In the genomic region with DNA sequence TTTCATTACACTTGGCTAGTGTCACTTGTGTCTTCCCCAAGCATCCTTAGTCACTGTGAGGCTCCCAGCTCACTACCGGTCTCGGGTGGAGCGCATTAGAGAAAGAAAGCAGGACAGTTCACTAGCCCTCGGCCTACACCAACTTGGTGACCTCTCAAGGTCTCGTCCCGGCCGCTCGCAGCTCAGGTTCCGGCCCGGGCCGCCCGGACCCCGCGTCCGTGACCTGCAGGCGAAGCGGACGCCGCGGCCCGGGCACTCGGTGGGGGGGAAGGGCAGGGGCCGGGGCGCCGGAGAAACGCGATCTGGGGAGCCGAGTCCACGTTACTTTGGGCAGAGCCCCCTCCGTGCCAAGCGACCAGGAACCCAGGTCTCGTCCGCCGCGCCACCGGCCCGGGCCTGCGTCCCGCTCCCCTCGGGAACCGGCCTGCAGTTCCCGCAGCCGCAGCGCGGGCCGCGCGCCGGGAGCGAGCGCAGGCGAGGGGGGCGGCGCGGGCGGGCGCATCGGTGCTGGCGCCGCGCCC, we compare ENCODE assay signal across 9 mouse cellular contexts. TPM values are rescaled to one million over a fixed set of nuclear protein-coding genes. Genes with fewer than 3 reads are reported as not detected.
A peak's percentile ranks its signal among the peaks of the same experiment; 100 is the strongest.
DNase-seq lines count a peak whose midpoint lies in the region; ATAC-seq lines count a peak whose summit lies in the region.
"Had no signal": no experiment of that assay in that cellular context is flagged by ENCODE, and none has a peak within 500 bp of the region (broad histone marks: within the 10 kb centered on the region; RNA-seq: fewer than 3 reads in every experiment).

No protein-coding gene starts in this region.

- H3K27me3 ChIP-seq in intestine, embryonic 16.5 days (replicated peaks; ENCODE audit: control insufficient read depth, insufficient read depth, low read length), result no peaks in the 10 kb centered on the region
- H3K27me3 ChIP-seq in midbrain, embryonic 14.5 days (ENCODE audit: control insufficient read depth, insufficient read depth, low read length), result no peaks in the 10 kb centered on the region
- H3K27me3 ChIP-seq in stomach, embryonic 15.5 days (replicated peaks), result no peaks in the 10 kb centered on the region

- H3K4me3 ChIP-seq in intestine, embryonic 16.5 days (ENCODE audit: low read length), result peak overlapping the region; percentile 97
- peak overlapping the region; percentile 98 for H3K4me3 ChIP-seq in midbrain, embryonic 14.5 days (replicated peaks; ENCODE audit: low read depth, low read length)
- peak overlapping the region; percentile 71 for H3K4me3 ChIP-seq in stomach, embryonic 15.5 days (replicated peaks)

- peak overlapping the region; percentile 99 for H3K9ac ChIP-seq in intestine, embryonic 16.5 days (ENCODE audit: low read depth, low read length)
- H3K9ac ChIP-seq in midbrain, embryonic 14.5 days (replicated peaks; ENCODE audit: low read length), result peak overlapping the region; percentile 94
- H3K9ac ChIP-seq in stomach, embryonic 15.5 days, result peak overlapping the region; percentile 79

- under 1% methylated on average over 57 of the region's 61 CpGs for WGBS in intestine, embryonic 16.5 days
- under 1% methylated on average over 54 of the region's 61 CpGs for WGBS in midbrain, embryonic 14.5 days
- WGBS in stomach, embryonic 15.5 days, result under 1% methylated on average over 60 of the region's 61 CpGs

- ATAC-seq in intestine, embryonic 16.5 days, result peak; percentile 50
- no peak; the same call in none of the 2 replicates for ATAC-seq in midbrain, embryonic 14.5 days (ENCODE audit: low FRiP score, low TSS enrichment)
- peak; percentile 3; the same call in 1 of the 2 replicates for ATAC-seq in stomach, embryonic 15.5 days (ENCODE audit: insufficient read depth, low FRiP score, low read depth)

- H3K4me1 ChIP-seq in intestine, embryonic 16.5 days (ENCODE audit: control insufficient read depth, insufficient read depth, low read length), result peaks cover 18% of the 10 kb centered on the region
- H3K4me1 ChIP-seq in midbrain, embryonic 14.5 days (ENCODE audit: control insufficient read depth, insufficient read depth, low read length), result peaks cover 8% of the 10 kb centered on the region
- peaks cover 12% of the 10 kb centered on the region for H3K4me1 ChIP-seq in stomach, embryonic 15.5 days

- H3K4me2 ChIP-seq in intestine, embryonic 16.5 days (ENCODE audit: low read depth, low read length), result peak overlapping the region; percentile 85
- peak overlapping the region; percentile 86 for H3K4me2 ChIP-seq in midbrain, embryonic 14.5 days (ENCODE audit: low read length)
- peak overlapping the region; percentile 63 for H3K4me2 ChIP-seq in stomach, embryonic 15.5 days

- DNase-seq in 3T3-L1 (ENCODE audit: low read depth, low spot score) (peak; percentile 57), liver (peak; percentile 62)
- DNase-seq in Muller cell, postnatal 12 days (ENCODE audit: inconsistent ontology term), result peak; percentile 70
- DNase-seq in embryo, embryonic 9.5 days (ENCODE audit: extremely low spot score), result peak; percentile 77
- peak; percentile 53 to 60 for DNase-seq in gastrocnemius, postnatal 4 days (ENCODE audit: low spot score in 2 of 2)
- peak; percentile 60 for DNase-seq in midbrain, embryonic 14.5 days

- H3K36me3 ChIP-seq in intestine, embryonic 16.5 days (ENCODE audit: control insufficient read depth, insufficient read depth, low read length), result 0 out of 2 replicates have a peak, but pooled peaks cover 2% of the 10 kb centered on the region
- no peaks in the 10 kb centered on the region for H3K36me3 ChIP-seq in midbrain, embryonic 14.5 days (ENCODE audit: control insufficient read depth, insufficient read depth, low read length)
- no peaks in the 10 kb centered on the region for H3K36me3 ChIP-seq in stomach, embryonic 15.5 days

- H3K27ac ChIP-seq in intestine, embryonic 16.5 days (ENCODE audit: low read length), result peak overlapping the region; percentile 94
- H3K27ac ChIP-seq in midbrain, embryonic 14.5 days (replicated peaks; ENCODE audit: low read depth, low read length), result peak overlapping the region; percentile 90
- peak overlapping the region; percentile 87 for H3K27ac ChIP-seq in stomach, embryonic 15.5 days

- no peaks in the 10 kb centered on the region for H3K9me3 ChIP-seq in intestine, embryonic 16.5 days (ENCODE audit: control insufficient read depth, low read length)
- H3K9me3 ChIP-seq in midbrain, embryonic 14.5 days (ENCODE audit: control insufficient read depth, low read length), result no peaks in the 10 kb centered on the region
- no peaks in the 10 kb centered on the region for H3K9me3 ChIP-seq in stomach, embryonic 15.5 days

RNA-seq across cellular contexts. Expression of a gene that starts 0.3 kb away (rescaled TPM):
- total RNA-seq in gastrocnemius, postnatal 4 days (2021), result 1 to 10 TPM; 7.8 to 8.6 TPM
- 12.2 and 13.1 TPM in 2 replicates for polyA plus RNA-seq in intestine, embryonic 16.5 days (2015; fragmentation: Nextera tagmentation; extraction: Ambion mirVana)
- 8.8 and 13.9 TPM in 2 replicates for polyA plus RNA-seq in midbrain, embryonic 14.5 days (2014; fragmentation: Nextera tagmentation; extraction: Ambion mirVana)
- 15.9 and 18.0 TPM in 2 replicates for polyA plus RNA-seq in stomach, embryonic 15.5 days (2015; fragmentation: Nextera tagmentation; extraction: Ambion mirVana)

RNA-seq across cellular contexts. Expression of a gene that starts 56.2 kb away (rescaled TPM):
- not detected for total RNA-seq in gastrocnemius, postnatal 4 days (2021)
- polyA plus RNA-seq in intestine, embryonic 16.5 days (2015; fragmentation: Nextera tagmentation; extraction: Ambion mirVana), result 0.05 and 0.10 TPM in 2 replicates
- not detected in 2 replicates for polyA plus RNA-seq in midbrain, embryonic 14.5 days (2014; fragmentation: Nextera tagmentation; extraction: Ambion mirVana)
- 0.28 TPM in 2 replicates for polyA plus RNA-seq in stomach, embryonic 15.5 days (2015; fragmentation: Nextera tagmentation; extraction: Ambion mirVana)
- polyA plus RNA-seq: frontal cortex, adult 2 months had no signal
